Mouse (Mus musculus) cerebellum, adult 2 months (tissue): ENCODE data around the gene Crb2. TPM values are rescaled to one million over a fixed set of nuclear protein-coding genes. Genes with fewer than 3 reads are reported as not detected.

Experiments used
- DNase-seq, 2 experiments: peaks; one replicate each; pipeline ENCODE4 v3.0.0; 2021
- H3K27ac ChIP-seq: fragments of 200-500 bp; 2 replicates; pipeline ENCODE4 v1.5.1; 2012; ENCODE audit warnings: low read length, control low read depth, inconsistent platforms; ENCODE audit not compliant: insufficient read depth
- H3K27me3 ChIP-seq: fragments of 200-500 bp; 2 replicates; pipeline ENCODE4 v1.6.1; 2012; ENCODE audit warnings: inconsistent platforms, mild to moderate bottlenecking, low read length, moderate library complexity; ENCODE audit not compliant: control insufficient read depth, insufficient read depth
- H3K4me1 ChIP-seq: fragments of 200-500 bp; 2 replicates; pipeline ENCODE4 v1.6.1; 2011; ENCODE audit warnings: low read length; ENCODE audit not compliant: control insufficient read depth, insufficient read depth
- H3K4me3 ChIP-seq: fragments of 200-500 bp; replicated peaks from 2 replicates; pipeline ENCODE3; 2011; ENCODE audit warnings: mild to moderate bottlenecking, low read depth, low read length, control low read depth; ENCODE audit not compliant: insufficient read depth
- CTCF ChIP-seq: fragments of 200-500 bp; IDR thresholded peaks from 2 replicates; pipeline ENCODE4 v1.5.1; 2011; ENCODE audit warnings: low read depth, mild to moderate bottlenecking, control low read depth, low read length, moderate library complexity, borderline replicate concordance; ENCODE audit not compliant: insufficient read depth
- POLR2A ChIP-seq: fragments of 200-500 bp; IDR thresholded peaks from 2 replicates; pipeline ENCODE4 v1.6.1; 2011; ENCODE audit warnings: low read length, control low read depth, borderline replicate concordance; ENCODE audit not compliant: insufficient read depth
- WGBS: fragments of 180-500 bp; shearing (Covaris S2); methylation state at CpG from one replicate; pipeline ENCODE4 v1.1.7; 2018; 5-methylcytosine and 5-hydroxymethylcytosine counted together
- polyA plus RNA-seq: library from polyadenylated mRNA; depleted of rRNA; stranded (reverse); fragments of >200 nt; gene quantifications from 2 replicates; pipeline ENCODE4 v1.2.3, GENCODE M21; 2012

Gene Crb2
- polyA plus RNA-seq, 1 experiment, result 1.1 TPM

DNA sequence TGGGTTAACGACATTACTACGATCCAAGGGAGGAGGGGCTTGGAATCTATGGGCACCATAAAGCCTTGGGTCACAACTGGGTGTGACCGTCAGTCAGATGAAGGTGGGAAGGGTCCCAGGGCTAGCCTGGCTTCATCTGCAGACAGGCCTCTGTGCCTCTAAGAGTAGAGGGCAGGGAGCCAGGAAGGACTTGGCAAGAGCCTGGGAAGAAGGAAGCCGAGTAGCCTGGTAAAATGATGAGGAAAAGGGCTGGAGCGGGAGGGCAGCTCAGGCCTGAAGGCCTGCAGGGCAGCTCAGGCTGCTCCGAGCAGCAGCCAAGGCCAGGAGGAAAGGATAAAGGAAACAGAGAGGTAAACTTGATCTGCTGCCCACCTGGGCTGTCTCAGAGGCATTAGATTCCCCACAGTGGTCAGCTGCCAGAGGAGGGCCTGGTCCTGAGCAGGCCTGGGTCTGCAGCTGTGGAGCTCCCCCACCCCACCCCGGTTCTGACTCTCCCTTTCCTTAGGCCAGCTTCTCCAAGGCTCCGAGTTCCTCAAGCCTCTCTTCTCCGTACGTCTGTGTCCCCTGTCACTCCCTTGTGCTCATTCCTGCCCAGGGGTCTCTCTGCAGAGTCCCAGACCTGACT, 27.5 kb upstream of the Crb2 start:
- WGBS, result 37% methylated on average over 10 of the region's 10 CpGs
- peak; percentile 58 to 61 for DNase-seq
- H3K27ac ChIP-seq, result peak overlapping the region; percentile 11; the same call in 1 of the 2 replicates
- no peak for TF ChIP-seq CTCF
- no peak for TF ChIP-seq POLR2A
- peaks cover 16% of the 10 kb centered on the region for H3K4me1 ChIP-seq
- no peaks in the 10 kb centered on the region for H3K27me3 ChIP-seq
- H3K4me3 ChIP-seq, result no peak overlapping the region

DNA sequence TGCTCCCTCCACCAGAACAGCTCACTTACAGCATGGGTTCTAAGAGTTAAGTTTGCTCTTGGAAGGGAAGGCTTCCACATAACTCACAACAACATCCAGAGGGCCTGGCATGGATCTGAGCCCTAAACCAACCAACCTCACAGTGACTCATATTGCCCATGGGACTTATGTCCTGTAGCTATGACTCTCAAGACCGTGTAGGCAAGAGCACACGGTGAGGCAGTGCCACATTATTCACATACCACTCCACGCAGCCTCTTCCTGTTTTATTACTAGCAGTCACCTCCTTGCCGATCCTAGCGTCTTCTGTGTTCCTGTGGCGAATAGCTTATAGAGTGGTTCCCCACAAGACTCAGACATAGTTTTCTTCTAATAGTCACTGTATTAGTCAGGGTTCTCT, 26.7 kb upstream of the Crb2 start:
- Histone ChIP-seq H3K27me3 (no peaks in the 10 kb centered on the region), H3K4me3 (no peak overlapping the region), H3K27ac (no peak overlapping the region), H3K4me1 (peaks cover 16% of the 10 kb centered on the region)
- TF ChIP-seq CTCF (no peak), POLR2A (no peak)
- WGBS, result 91% methylated on average over 6 of the region's 6 CpGs
- DNase-seq, result no peak

DNA sequence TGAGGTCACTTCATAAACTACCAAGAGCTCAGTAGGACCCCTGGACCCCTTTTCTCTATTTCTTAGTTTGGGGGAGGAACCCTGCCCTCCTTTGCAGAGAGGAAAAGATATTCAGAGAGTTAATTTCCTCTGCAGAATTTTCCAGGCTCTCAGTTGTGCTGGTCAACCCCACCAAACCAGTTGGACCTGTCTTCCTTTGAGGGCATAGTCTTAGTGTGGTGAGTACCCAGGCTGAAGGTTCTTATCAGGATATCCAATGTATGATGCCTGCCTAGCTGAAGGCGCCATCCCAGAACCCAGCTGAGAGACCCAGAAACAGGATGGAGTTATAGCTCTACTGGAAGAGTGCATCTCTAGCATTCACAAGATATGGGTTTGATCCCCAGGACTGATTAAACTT, 24.9 kb upstream of the Crb2 start:
- WGBS, result 100% methylated on average over 1 of the region's 1 CpGs

DNA sequence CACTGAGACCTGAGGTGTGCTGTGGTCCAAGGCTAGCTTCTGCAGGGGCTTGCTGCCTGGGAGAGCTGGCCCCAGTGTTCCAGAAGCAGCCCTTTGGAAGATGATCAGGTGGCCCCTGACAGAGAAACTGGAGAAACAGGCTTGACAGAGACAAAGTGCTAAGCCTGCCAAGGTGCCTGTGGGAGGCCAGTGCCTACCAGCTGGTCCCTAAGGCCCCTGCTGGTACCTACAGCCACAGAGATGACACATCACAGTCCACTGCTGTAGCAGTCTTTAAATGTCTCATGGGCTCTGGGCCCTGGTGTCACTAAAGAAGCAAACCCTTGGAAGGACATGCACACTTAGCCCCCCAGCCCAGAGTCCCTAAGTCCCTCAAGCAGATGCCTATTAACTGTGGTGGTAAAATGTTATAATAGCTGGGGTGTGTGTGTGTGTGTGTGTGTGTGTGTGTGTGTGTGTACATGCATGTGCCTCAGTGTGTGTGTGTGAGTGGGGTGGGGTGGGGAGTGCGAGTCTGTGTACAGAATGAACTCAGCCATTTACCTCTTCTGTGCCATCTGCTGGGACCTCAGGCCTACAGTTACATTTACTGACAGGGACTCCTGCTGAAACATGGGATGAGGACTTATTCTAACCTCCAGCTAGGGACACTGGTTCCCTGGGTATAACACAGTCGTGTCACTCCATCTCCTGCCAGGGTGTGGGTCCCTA, 19.7 kb upstream of the Crb2 start:
- Histone ChIP-seq H3K4me1 (peaks cover 33% of the 10 kb centered on the region), H3K27me3 (no peaks in the 10 kb centered on the region), H3K4me3 (no peak overlapping the region), H3K27ac (peak overlapping the region; percentile 97)
- 0 out of 2 replicates have a peak, but pooled peaks have one; percentile 20 for TF ChIP-seq POLR2A
- TF ChIP-seq CTCF, result 0 out of 2 replicates have a peak, but pooled peaks have one; percentile 6
- DNase-seq, result peak; percentile 90 to 96
- 23% methylated on average over 2 of the region's 2 CpGs for WGBS

More for the DNA sequence above, 24.9 kb upstream of the Crb2 start:
- no peak overlapping the region for H3K27ac ChIP-seq
- H3K4me3 ChIP-seq, result no peak overlapping the region
- TF ChIP-seq POLR2A, result no peak
- TF ChIP-seq CTCF, result no peak
- no peak for DNase-seq
- H3K27me3 ChIP-seq, result no peaks in the 10 kb centered on the region
- H3K4me1 ChIP-seq, result peaks cover 29% of the 10 kb centered on the region

DNA sequence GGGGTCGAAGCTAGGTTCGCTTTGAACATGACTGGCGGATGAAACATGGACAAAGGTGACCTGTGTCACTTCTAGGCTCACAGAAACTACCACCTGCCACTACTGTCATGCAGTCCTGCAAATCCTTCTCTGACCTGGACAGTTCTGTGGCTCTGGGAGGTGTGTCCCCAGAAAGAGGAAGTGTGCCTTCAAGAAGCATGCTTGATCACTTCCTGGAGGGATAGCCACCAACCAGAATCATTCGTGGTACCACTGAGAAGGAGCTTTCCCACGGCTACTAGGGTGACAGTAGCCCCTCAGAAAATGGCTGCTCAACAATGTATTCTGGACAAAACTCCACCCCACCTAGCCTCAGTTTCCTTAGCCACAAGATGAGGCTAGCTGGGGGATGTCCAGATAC, 19.0 kb upstream of the Crb2 start:
- Histone ChIP-seq H3K4me1 (peaks cover 33% of the 10 kb centered on the region), H3K27ac (peak overlapping the region; percentile 97), H3K27me3 (no peaks in the 10 kb centered on the region), H3K4me3 (no peak overlapping the region)
- 75% methylated on average over 5 of the region's 5 CpGs for WGBS
- no peak for TF ChIP-seq CTCF
- TF ChIP-seq POLR2A, result no peak
- no peak for DNase-seq

DNA sequence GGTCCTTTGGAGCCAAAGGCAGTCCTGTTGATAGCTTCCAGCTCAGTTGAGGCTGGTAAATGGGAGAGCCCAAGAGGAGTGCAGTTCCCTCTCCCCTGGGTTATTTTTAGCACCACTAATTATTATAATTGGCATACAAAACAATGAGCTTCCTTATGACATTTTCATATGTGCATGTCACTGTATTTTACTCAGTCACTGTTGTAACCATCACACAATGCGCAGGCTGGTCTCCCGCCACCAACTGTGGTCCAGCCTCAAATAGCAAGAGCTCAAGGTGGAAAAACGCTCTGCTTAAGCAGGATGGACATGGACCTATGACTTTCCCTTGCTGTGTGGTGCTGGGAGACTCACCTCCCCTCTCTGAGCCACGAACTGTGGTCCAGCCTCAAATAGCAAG, 18.3 kb upstream of the Crb2 start:
- Histone ChIP-seq H3K27me3 (no peaks in the 10 kb centered on the region), H3K4me3 (no peak overlapping the region), H3K27ac (no peak overlapping the region), H3K4me1 (peaks cover 33% of the 10 kb centered on the region)
- DNase-seq, result no peak
- 80% methylated on average over 4 of the region's 4 CpGs for WGBS
- TF ChIP-seq POLR2A, result no peak
- no peak for TF ChIP-seq CTCF

DNA sequence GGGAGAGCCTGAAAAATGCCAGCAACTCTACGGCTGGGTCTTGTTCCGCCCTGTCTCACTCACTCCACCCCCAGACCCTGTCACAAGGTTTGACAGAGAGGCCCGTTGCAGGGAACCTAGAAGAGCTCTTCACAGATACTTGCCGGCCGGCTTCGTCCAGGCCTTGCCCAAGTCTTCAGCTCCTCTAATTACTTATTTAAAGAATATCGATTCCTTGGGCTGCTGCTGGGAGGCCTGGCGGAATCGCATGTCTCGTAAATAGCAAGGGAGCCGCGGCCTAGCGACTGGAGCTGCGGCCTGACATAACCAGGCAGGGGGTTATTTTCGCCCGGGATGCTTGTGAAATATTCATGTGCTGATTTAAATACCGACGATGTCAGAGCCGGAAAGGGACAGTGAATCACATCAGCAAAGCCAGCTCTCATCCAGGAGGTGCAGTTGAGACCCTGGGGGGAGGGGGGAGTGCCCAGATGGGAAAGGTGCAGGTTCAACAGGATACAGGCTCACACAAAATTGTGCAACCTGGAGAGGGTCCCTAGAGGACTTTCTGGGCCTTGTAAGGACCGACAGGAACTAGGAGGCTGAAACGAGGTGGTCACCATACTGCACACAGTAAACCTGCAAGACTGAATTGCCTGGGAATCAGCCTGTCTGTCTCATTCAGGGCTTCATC, 17.6 kb upstream of the Crb2 start:
- WGBS, result 73% methylated on average over 21 of the region's 21 CpGs
- Histone ChIP-seq H3K4me3 (no peak overlapping the region), H3K27ac (no peak overlapping the region), H3K27me3 (no peaks in the 10 kb centered on the region), H3K4me1 (peaks cover 33% of the 10 kb centered on the region)
- DNase-seq, result no peak
- TF ChIP-seq POLR2A, result no peak
- no peak for TF ChIP-seq CTCF
